Mouse (Mus musculus) myocyte (in vitro differentiated cells): ENCODE measurements around the gene Gm28551.

ENCODE experiments used
- CEBPB ChIP-seq: IDR thresholded peaks from 2 replicates; pipeline ENCODE4 v1.6.1; 2011; ENCODE audit warnings: mild to moderate bottlenecking, moderate library complexity; ENCODE audit not compliant: poor library complexity, insufficient read depth, severe bottlenecking
- E2F4 ChIP-seq: IDR thresholded peaks from one replicate; pipeline ENCODE4 v1.6.1; 2011; ENCODE audit warnings: mild to moderate bottlenecking, control low read depth, moderate library complexity; ENCODE audit not compliant: insufficient read depth
- POLR2A ChIP-seq: IDR thresholded peaks from one replicate; pipeline ENCODE4 v1.6.1; 2011; ENCODE audit warnings: low read depth, mild to moderate bottlenecking, control low read depth, moderate library complexity; ENCODE audit not compliant: insufficient read length
- REST ChIP-seq: IDR thresholded peaks from one replicate; pipeline ENCODE4 v1.6.1; 2011; ENCODE audit warnings: mild to moderate bottlenecking, control low read depth, moderate library complexity; ENCODE audit not compliant: insufficient read depth, insufficient read length

GRCm38 (mm10) chr1:53384085-53384688 lies 31.7 kb upstream of the Gm28551 start:
- TF ChIP-seq REST (no peak), POLR2A (no peak), E2F4 (no peak), CEBPB (no peak)
